Mouse (Mus musculus): ENCODE results near the gene Ppm1l.

DNA sequence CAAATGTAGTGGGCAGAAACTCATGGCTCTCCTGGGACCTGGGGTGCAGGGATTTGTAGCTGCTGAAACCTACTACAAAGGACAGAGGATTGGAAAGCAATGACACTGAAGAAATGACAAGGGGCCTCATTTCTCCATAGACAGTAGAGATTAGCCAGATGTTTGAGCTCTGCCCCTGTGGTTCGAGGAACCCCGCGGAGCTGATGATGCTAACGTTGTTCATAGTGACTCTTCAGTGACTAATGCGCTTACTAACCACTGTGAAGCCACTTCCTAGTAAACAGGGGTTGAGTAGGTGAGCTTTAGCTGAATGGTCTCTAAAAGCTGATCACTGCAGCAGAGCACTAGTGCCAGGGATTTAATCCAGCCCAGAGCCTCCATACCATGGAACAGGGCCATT, 124.1 kb downstream of the Ppm1l start:
- TF ChIP-seq CTCF (IDR thresholded peaks at IDR 0.05; ENCODE audit: extremely low read depth, insufficient read depth, insufficient read length, insufficient replicate concordance): no peak
- TF ChIP-seq POLR2A (IDR thresholded peaks at IDR 0.05; ENCODE audit: low read depth, low read length): no peak

Measured in spleen, adult 2 months (tissue).